Mouse (Mus musculus) monocyte, adult 2 months (primary cell): Measurements from ENCODE around the gene Rapsn.
"Not testable (repeated sequence)": the region's sequence is repeated elsewhere in the genome, so short reads cannot be mapped to it uniquely, and the experiment has no call there.

Experiments used
- DNase-seq, 2 experiments: peaks; one replicate each; pipeline ENCODE4 v3.0.0; 2022; ENCODE audit warnings: low spot score in 2 of 2, low read depth in 1 of 2

Rapsn gene

DNA sequence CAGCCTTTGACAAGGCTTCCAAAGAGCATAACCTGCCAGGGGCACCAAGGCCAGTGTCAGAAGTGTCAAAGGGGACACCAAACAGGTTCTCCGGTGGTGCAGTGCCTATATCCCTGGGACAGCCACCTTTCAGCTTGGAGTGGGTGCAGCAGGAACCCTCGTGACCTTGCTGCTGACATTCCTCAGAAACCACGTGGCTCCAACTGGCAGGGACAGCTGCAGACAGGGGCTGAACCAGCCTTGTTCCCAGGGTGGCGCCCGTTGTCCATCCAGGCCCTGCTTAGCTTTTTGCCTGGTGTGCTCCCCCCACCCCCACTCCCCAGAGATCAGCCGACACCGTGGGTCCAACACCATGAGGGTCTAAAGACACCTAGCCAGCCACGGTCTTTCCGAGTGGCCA, at the start of gene Rapsn:
Gene Rapsn (plus strand): TSS at position 236 of the 400 bp plus-strand sequence.
- no peak for DNase-seq

DNA sequence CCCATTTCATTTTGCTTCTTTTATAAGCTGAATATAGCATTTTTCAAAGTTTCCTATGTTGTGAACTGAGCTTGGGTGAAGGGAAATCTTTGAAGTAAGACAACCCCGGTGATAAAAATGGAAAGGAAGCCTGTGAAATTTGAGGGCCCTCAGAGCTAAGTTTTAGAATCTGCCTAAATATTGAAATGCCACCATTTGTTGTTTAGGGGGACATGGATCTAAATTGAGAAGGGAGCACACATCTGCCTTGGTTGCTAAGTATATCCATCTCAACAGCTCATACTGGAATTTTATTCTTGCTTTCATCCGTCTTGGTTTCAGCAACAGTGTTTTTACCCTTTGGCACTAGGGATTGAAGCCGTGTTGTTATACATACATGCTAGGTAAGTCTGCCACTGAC, 49.4 kb upstream of the Rapsn start:
- DNase-seq, result no peak

DNA sequence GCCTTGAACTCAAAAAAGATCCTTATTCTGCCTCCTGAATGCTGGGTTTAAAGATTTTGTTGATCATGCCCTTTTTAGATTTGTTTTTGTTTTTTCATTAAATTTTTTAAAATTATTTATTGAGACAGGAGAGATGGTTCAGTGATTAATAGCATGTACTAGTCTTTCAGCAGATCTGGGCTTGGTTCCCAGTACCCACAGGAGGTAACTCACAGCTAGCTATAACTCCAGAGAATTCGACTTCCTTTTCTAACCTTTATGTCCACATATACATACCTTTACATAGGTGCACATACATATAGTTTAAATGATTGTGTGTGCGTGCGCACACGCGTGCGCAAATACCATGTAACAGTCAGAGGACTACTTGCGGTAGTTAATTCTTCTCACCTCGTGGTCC, 26.9 kb upstream of the Rapsn start:
- no peak for DNase-seq

DNA sequence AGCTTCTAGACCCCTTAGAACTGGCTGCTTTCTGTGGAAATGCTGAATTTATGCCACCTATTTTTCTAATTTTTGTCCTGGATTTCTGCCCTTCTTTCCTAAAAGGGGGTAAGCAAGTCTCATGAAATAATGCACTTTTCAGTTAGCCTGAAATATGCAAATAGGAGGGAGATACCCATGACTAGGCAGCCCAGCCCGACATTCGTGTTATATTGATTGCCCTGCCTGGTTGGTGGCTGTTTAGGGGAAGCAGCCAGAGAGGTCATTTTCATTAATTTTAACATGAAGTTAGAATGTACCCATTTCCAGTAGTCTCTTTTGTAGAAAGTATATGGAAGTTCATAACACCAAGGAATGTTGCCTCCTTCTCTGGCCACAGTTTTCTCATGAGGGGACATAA, 21.5 kb upstream of the Rapsn start:
- no peak for DNase-seq

DNA sequence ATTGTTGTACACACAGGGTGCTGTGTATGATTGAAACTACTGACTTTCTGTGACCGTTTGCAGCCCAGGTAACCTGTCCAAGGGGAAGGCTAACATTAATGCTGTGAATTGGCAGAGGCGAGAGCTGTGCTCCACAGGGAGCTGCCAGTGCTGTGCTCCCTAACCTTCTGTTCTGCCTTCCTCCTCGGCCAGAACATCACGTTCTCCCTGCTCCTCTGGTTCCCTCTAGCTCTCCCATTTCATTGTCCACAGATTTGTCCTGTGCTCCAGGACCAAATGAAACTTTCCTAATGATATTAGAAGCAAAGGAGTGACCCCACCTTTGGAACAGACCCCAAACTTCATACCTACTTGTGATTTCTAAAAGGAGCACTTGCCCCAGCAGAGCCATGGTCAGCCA, 20.0 kb upstream of the Rapsn start:
- DNase-seq, result no peak

DNA sequence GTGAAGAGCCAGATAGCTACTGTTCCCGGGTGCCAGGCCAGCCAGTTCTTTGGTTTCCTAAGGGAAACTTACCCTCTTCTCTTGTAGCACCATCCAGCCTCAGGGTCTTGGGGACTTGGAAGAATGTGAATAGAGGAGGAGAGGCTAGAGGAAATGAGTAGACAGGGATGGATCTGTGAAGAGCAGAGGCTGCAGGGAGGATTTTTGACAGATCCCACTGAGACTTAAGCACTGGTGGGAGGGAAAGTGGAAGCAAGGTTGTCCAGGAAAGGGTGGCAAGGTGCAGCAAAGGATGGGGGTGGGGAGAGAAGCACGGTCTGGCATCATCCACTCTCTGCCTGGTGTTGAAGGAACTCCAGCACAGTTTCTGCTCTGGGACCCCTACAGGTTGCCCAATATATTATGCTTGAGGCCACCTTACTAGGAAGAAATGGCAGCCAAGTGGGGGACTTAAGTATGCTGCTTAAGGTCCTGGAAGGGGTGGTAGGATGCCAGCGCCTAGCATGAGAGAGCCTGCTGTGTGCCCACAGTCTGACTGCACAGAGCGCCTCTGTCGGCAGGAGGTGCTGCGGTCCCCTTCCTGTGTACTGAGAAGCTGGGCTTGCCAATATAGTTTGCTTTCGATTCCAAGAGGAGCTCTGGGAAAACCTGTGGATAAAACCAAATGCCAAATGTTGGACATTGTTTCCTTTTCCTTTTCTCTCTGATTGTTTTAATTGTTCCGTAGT, 17.2 kb upstream of the Rapsn start:
- no peak for DNase-seq

DNA sequence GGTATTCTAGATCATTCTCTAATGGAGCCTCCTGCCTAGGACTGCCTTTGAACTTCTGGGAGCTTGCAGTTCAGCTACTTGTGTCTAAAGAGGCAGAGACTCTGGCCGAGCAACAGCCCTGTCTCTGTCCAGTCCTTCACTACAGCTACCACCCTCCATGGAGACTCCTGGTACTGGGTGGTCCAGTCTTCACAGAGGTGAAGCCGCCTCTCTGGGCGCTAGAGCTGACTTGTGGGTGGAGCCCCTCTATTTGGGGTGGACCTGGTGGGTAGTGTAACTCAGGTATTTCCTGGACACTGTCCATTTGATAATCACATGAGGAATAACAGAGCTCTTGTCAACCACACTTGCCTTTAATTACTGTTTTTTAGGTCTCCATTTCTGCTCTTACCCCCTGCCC, 15.5 kb upstream of the Rapsn start:
- no peak for DNase-seq

DNA sequence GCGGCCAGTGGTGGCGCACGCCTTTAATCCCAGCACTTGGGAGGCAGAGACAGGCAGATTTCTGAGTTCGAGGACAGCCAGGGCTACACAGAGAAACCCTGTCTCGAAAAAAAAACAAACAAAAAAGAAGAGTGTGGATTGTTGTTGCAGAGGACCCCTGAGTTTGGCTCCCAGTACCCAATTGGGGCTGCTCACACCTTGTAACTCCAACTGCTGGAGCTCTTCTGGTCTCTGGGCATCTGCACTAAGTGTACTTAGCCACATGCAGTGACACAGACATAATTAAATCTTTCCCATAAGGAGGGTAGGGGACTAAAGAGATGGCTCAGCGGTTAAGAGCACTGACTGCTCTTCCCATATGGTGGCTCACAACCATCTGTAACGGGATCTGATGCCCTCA, 13.2 kb upstream of the Rapsn start:
- not testable (repeated sequence) for DNase-seq

DNA sequence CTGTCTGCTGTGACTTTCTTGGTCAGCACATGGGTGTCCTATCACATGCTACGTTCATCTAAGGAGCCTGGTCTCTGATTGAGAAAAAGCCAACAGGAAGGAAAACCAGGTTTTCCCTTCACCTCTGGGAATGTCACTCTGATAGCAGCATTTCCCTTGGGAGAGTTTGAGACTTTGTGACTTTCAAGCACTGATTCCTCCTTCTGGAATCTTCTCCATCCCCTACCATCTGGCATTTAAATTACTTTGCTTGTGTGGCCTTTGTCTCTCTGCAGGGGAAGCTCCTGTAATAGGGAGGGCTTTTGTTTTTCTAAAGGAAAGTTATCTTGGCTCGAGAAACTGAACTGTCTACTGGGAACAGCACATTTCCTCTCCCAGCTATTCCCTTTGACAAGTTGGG, 12.3 kb upstream of the Rapsn start:
- DNase-seq, result no peak

DNA sequence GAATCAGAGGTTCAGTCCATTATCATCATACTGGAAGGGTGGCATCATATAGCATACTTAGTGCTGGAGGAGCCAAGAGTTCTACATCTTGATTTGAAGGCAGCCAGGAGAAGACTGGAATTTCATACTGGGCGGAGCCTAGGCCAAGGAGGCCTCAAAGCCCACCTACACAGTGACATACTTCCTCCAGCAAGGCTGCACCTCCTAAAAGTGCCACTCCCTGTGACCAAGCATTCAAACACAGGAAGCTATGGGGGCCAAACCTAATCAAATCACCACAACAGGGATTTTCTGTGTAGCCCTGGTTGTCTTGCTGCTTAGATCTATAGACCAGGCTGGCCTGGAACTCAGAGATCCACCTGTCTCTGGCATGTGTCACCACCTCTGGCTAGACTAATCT, 11.5 kb upstream of the Rapsn start:
- DNase-seq, result no peak

DNA sequence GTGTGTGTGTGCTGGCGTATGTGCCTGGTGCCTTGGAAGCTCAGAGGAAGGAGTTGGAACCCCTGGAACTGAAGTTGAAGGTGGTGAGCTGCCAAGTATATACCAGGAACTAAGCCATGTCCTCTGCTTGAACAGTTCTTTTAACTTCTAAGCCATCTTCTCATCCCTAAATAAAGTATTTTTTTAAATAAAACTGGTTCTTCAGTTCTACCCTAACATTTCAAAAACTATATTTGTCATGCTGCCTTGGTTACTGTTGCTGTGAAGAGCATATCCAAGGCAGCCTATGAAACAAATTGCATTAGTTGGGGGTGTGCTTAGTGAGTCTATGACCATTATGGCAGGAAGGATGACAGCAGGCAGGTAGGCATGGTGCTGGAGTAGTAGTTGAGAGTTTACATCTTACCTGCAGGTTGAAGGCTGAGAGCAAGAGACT, 10.3 kb upstream of the Rapsn start:
- DNase-seq, result no peak

DNA sequence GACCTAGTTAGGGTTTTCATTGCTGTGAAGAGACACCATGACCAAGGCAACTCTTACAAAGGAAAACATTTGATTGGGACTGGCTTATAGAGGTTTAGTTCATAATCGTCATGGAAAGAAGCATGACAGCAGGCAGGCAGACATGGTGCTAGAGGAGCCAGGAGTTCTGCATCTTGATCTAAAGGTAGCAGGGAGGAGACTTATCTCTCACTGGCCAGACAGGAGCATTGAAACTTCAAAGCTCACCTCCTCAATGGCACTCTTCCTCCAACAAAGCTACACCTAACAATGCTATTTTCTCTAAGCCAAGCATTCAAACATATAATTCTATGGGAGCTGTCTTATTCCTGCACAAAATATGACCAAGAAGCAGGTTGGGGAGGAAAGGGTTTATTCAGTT, 8.9 kb upstream of the Rapsn start:
- no peak for DNase-seq

DNA sequence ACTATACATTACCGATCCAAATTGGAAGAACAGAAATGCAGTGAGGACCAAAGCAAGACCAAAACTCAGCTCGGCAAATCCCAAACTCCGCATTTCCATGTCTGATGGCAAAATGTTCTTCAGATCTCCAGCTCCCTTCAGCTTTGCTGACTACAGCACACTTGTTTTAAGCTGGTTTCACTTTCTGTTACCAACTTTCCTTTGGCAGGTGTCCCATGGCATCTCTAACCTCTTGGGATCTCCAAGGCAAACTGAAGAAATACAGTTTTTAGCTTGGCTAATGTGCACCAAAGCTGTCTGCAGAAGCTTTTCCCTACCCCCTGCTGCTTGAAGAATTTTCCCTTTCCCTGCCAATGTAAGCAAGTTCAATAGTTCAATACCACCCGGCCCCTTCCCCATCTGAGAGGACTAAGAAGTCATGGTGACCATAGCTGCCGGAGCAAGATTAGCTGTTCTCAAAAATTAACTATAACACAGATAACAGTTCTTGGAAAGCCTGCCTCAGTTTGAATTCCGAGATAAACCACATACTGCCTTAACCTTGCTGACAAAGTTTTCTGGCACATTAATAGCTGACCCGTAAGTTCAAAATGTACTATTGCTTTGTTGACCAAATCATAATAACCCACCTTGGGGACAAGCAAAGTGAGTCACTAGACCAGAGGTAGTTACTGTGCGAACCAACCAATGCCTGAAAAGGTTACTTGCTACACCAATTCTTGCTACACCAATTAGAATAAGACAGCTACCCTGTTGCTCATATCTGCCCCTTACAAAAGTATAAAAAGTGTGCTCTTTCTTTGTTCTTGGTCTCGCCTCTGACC, 7.8 kb upstream of the Rapsn start:
- DNase-seq, result no peak

DNA sequence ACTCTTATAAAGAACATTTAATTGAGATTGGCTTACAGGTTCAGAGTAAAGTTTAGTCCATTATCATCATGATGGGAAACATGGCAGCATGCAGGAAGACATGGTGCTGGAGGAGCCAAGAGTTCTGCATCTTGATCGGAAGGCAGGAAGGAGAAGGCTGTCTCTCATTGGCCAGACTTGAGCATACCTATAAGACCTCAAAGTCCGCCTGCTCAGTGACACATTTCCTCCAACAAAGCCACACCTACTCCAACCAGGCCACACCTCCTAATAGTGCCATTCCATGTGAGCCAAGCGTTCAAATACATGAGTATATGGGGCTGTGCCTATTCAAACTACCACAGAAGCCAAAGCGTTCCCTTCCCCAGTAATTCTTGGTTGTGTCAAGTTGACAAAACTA, 4.2 kb upstream of the Rapsn start:
- DNase-seq, result no peak

DNA sequence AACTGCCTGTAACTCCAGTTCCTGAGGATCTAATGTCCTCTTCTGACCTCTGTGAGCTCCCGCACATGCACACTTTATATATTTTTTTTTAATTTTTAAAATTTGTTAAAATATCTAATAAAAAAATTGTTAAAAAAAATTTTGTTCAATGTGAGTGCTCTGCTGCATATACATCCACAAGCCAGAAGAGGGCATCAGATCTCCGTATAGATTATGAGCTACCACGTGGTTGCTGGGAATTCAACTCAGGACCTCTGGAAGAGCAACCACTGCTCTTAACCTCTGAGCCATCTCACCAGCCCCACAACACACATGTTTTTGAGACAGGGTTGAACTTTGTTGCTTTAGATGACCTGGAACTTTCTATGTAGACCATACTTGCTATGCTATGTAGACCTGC, 2.4 kb upstream of the Rapsn start:
- DNase-seq, result no peak

DNA sequence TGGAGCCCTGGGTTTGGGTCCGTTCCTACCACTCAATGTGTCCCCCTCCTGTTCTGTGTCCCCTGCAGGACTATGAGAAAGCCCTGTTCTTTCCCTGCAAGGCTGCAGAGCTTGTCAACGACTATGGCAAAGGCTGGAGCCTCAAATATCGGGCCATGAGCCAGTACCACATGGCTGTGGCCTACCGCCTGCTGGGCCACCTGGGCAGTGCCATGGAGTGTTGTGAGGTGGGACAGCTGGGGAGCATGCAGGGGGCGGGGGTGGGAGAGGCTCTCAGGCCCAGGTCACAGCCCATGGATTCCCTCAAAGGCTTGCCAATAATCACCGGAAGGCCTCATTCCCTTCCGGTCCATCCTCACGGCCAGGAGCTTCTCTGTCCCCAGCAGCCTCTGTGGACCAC, 6.4 kb downstream of the Rapsn start:
- DNase-seq, result no peak

DNA sequence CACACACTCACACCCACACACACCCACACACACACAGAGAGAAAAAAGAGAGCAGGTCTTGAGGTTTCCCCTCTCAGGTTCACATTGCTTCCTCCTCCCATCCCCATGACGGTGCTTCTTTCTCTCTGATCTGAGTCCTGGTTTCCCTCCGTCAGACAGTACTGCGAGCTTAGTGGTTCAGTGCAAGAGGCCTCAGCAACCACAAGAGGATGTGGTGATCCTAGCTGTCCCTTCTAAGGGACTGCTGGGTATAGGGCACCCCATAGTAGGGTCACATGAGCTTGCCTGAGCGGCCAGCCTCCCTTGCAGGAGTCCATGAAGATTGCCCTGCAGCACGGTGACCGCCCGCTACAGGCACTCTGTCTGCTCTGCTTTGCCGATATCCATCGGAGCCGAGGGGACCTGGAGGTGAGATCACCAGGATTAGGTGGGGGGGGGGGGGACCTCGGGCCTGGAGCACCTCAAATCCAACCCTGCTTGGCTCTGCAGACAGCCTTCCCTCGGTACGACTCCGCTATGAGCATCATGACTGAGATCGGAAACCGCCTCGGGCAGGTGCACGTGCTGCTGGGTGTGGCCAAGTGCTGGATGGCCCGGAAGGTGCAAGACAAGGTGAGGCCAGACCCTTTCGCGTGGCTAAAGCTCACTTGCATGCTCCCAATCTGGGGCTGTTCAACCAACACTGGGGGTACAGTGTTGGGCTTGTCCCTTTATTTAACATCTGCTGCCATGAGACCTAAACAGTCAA, 7.4 kb downstream of the Rapsn start:
- DNase-seq, result no peak

DNA sequence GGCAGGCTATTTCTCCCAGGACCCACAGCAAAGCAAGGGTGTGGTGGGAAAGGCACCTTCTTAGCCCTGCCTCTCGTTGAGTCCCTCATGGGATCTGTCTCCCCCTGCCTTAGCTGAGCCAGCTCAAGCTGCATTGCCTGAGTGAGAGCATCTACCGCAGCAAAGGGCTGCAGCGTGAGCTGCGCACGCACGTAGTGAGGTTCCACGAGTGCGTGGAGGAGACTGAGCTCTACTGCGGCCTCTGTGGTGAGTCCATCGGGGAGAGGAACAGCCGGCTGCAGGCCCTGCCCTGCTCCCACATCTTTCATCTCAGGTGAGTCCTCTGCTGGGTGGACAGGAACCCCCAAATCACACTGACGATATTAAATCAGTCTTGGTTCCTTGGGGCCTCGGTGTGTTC, 9.3 kb downstream of the Rapsn start:
- no peak for DNase-seq

DNA sequence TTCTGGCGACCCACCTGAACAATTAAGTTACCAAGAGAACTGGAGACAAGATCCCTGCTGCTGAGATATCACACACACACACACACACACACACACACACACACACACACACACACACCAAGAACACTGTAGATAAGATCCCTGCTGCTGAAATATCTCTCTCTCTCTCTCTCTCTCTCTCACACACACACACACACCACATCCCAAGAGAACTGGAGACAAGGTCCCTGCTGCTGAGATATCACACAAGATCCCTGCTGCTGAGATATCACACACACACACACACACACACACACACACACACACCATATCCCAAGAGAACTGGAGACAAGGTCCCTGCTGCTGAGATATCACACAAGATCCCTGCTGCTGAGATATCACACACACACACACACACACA, 10.4 kb downstream of the Rapsn start:
- DNase-seq, result not testable (repeated sequence)

DNA sequence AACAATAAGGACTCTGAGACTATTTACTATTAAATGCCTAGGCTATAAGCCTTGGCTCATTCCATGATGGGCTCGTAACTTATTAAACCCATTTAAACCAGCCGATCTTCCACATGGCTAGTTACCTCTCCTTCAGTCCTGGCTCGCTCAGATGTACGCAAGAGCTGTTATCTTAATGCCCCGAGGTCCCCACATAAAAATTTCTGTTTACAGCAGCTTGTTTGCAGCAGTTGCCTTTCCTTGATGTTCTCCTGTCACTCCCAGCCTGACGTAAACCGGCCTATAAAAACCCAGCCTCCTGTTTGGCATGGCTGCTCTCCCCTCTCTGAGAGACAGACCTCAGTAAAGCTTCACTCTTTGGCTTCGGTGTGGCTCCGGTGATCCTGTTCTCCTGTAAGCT, 11.9 kb downstream of the Rapsn start:
- no peak for DNase-seq

DNA sequence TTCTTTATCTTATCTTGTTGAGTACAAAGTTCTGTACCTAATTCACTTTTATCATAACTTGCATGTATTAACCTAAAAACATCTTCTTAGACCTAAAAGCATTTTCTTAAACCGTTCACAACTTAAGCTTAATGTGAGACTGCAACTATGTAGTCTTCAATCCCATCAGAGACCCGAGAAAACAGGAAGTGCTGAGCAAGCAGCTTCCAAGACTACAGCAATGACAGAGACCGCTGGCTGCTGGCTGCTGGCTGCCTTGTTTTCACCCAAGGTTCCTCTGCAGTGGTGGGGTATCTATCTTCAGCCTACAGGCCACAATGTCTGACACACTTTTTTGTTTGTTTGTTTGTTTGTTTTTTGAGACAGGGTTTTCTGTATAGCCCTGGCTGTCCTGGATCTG, 16.5 kb downstream of the Rapsn start:
- DNase-seq, result no peak

DNA sequence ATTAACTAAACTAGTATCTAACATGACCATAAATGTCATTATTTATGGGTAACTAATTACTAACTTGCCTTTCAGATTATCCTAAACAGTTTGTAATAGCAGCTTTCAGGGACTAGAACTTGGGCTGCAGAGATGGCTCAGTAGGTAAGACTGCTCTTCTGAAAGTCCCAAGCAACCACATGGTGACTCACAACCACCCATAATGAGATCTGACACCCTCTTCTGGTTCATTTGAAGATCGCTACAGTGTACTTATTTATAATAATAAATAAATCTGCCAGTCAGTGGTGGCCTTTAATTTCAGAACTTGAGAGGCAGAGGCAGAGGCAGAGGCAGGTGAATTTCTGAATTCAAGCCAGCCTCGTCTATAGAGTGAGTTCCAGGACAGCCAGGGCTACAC, 17.3 kb downstream of the Rapsn start:
- DNase-seq, result no peak
